Mouse (Mus musculus): ENCODE data around the gene Fam205a3.
"Not testable (repeated sequence)": the region's sequence is repeated elsewhere in the genome, so short reads cannot be mapped to it uniquely, and the experiment has no call there.

Gene Fam205a3

DNA sequence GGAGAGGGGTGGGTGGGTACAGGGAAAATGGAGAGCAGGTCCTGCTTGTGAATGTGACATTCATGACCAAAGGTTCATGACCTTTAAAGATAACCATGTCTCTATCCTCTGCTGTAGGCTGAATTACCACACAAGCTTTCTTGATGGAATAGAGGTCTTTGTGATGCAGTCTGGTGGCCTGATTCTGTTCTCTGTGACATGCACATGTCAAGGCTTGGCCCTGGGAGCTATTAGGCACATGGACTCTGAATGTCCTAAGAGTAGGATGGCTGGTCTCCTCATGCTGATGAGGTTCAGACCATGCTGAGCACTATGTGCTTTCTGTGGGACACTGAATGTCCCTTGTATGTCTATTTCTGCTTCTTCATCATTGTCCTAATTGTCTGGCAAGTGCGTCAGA lies at the start of gene Fam205a3:
Fam205a3 (plus strand) TSS at position 301 of the 400 bp plus-strand sequence.
- DNase-seq: not testable (repeated sequence)

DNA sequence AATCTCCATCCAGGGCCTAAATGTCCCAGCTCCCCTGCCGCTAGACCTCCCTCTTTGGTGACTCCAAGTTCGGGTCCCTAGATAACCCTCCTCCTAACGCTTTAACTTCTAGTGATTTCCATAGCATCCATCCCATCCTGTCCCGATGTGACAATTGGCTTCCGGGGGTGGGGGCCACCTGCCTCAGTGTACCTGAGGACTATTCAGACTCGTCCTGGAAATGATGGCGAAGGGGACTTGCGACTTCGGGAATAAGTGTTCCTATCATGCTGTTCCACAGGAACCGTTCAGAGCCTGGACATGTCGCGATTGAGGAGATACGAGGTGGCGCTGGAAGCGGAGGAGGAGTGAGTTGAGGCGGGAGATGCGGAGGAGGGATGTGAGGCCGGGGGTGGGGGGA lies 24.2 kb upstream of the Fam205a3 start, which contains the start of gene Gm21953:
Gm21953 (plus strand) TSS at position 301 of the 400 bp plus-strand sequence.
- DNase-seq: not testable (repeated sequence)
